Mouse (Mus musculus): ENCODE measurements around the gene Rgs12.

DNA sequence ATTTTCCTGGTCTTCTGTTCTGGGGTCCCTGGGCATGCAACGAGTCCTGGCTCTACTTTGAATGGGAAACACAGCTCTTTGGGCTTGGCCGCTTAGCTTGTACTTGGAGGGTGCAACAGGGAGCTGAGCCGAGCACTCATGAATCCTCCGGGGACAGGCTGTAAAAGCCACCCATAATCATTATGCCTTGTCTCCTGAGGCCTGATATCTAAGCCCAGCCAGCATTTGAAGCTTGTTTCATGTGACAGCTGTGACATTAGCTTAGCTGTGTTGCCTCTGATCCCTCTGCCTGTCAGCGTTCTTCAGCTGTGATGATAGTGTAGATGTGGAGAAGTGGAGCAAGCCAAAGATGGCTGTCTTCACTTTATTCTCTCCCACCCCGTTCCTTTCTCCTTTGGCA is 5.3 kb downstream of the Rgs12 start:
- TF ChIP-seq CTCF (IDR thresholded peaks at IDR 0.05; ENCODE audit: extremely low read depth, insufficient read length, insufficient replicate concordance, low read depth, low read length) (no peak), POLR2A (IDR thresholded peaks at IDR 0.05; ENCODE audit: low read depth, low read length) (no peak)
